Mouse (Mus musculus): ENCODE measurements around the gene Ncdn.

GRCm38 (mm10) chr4:126751556-126752023, 1.6 kb downstream of the Ncdn start:
- TF ChIP-seq EP300 (IDR thresholded peaks at IDR 0.05; ENCODE audit: insufficient read depth, low read depth, low read length) (no peak), POLR2A (IDR thresholded peaks at IDR 0.05; ENCODE audit: insufficient read depth, low read length) (no peak), CTCF (IDR thresholded peaks at IDR 0.05; ENCODE audit: low read depth, low read length) (no peak)

All from ES-Bruce4 (cell line).